Mouse (Mus musculus): ENCODE data around the gene Eif4enif1. TPM values are rescaled to one million over a fixed set of nuclear protein-coding genes. Genes with fewer than 3 reads are reported as not detected.

Gene Eif4enif1
- total RNA-seq, 2 experiments from 2014 or later: 40.5 to 42.1 TPM

Other genes with a start within 250 kb of the Eif4enif1 start
- gene Sfi1, start 8.9 kb upstream of the Eif4enif1 start, total RNA-seq (2021): 10 to 100 TPM; 17.3 to 20.5 TPM
- 10 to 100 TPM; 60.1 to 70.5 TPM for gene Drg1, start 64.0 kb downstream of the Eif4enif1 start, total RNA-seq (2021)
- gene Patz1, start 86.5 kb downstream of the Eif4enif1 start, total RNA-seq (2021): 10 to 100 TPM; 19.4 to 23.1 TPM
- 10 to 100 TPM; 45.2 to 51.2 TPM for gene Pik3ip1, start 128.0 kb downstream of the Eif4enif1 start, total RNA-seq (2021)
- 10 to 100 TPM; 15.1 to 17.0 TPM for gene Limk2, start 206.8 kb downstream of the Eif4enif1 start, total RNA-seq (2021)
- 10 to 100 TPM; 20.2 to 23.1 TPM for gene Rnf185, start 250.0 kb downstream of the Eif4enif1 start, total RNA-seq (2021)

Data from heart, adult 18-20 months (tissue).